Mouse (Mus musculus) cerebellum, adult 11 months (tissue): ENCODE results near the gene Il11.

Source experiments
- DNase-seq: peaks from one replicate; pipeline ENCODE4 v3.0.0; 2022

Gene Il11

GRCm38 (mm10) chr7:4788499-4789435 lies 6.1 kb upstream of the Il11 start:
- DNase-seq: peak; percentile 53

- DNase-seq: peak; percentile 70
Observed at GRCm38 (mm10) chr7:4783667-4784268, 1.1 kb upstream of the Il11 start.

GRCm38 (mm10) chr7:4782130-4782529 lies 529 bp downstream of the Il11 start:
- DNase-seq: no peak

GRCm38 (mm10) chr7:4779921-4780320 lies 2.7 kb downstream of the Il11 start:
- no peak for DNase-seq

GRCm38 (mm10) chr7:4777851-4778637 lies 4.6 kb downstream of the Il11 start:
- no peak for DNase-seq

GRCm38 (mm10) chr7:4776861-4777830 lies 5.5 kb downstream of the Il11 start:
- no peak for DNase-seq

- no peak for DNase-seq
Observed at GRCm38 (mm10) chr7:4776131-4776530, 6.5 kb downstream of the Il11 start.

- DNase-seq: no peak
Observed at GRCm38 (mm10) chr7:4771202-4771601, 11.5 kb downstream of the Il11 start, which contains the start of gene Fam71e2. TSS of gene Fam71e2 (minus strand) at chr7:4771302.

- DNase-seq: no peak
Observed at GRCm38 (mm10) chr7:4764946-4765710, 17.5 kb downstream of the Il11 start.

GRCm38 (mm10) chr7:4759670-4760069 lies 23.0 kb downstream of the Il11 start:
- DNase-seq: no peak

GRCm38 (mm10) chr7:4752821-4753570 lies 29.7 kb downstream of the Il11 start, which contains the start of gene Cox6b2:
TSS of gene Cox6b2 (minus strand) at chr7:4753094.
- DNase-seq: no peak

GRCm38 (mm10) chr7:4751971-4752820 lies 30.5 kb downstream of the Il11 start:
- no peak for DNase-seq

- DNase-seq: no peak
Observed at GRCm38 (mm10) chr7:4749169-4749568, 33.5 kb downstream of the Il11 start.

GRCm38 (mm10) chr7:4748321-4748720 lies 34.3 kb downstream of the Il11 start:
- DNase-seq: no peak

GRCm38 (mm10) chr7:4747156-4747899 lies 35.3 kb downstream of the Il11 start:
- no peak for DNase-seq

- DNase-seq: no peak
Observed at GRCm38 (mm10) chr7:4746326-4746980, 36.2 kb downstream of the Il11 start.

- no peak for DNase-seq
Observed at GRCm38 (mm10) chr7:4744886-4745285, 37.8 kb downstream of the Il11 start.

GRCm38 (mm10) chr7:4743354-4743753 lies 39.3 kb downstream of the Il11 start:
- no peak for DNase-seq
